8 mouse cellular contexts compared by ENCODE assay signal in genomic region chr8:87662307-87662771, GRCm38 (mm10).
DNase-seq lines count a peak whose midpoint lies in the region; ATAC-seq and TF ChIP-seq lines count a peak whose summit lies in the region.

No protein-coding gene starts in this region.

- WGBS in forebrain, embryonic 12.5 days = 1% methylated on average over 27 of the region's 27 CpGs
- 3% methylated on average over 27 of the region's 27 CpGs for WGBS in limb, embryonic 12.5 days
- WGBS in spleen, adult 2 months = 12% methylated on average over 27 of the region's 27 CpGs

- peak overlapping the region; percentile 83 for H3K27ac ChIP-seq in forebrain, embryonic 12.5 days
- H3K27ac ChIP-seq in limb, embryonic 12.5 days = 0 out of 2 replicates have a peak overlapping the region, but pooled peaks have one; percentile 5
- no peak overlapping the region for H3K27ac ChIP-seq in spleen, adult 2 months (ENCODE audit: insufficient read depth, low read length)

- H3K4me2 ChIP-seq in forebrain, embryonic 12.5 days = peak overlapping the region; percentile 59
- peak overlapping the region; percentile 65 for H3K4me2 ChIP-seq in limb, embryonic 12.5 days

- ATAC-seq in forebrain, embryonic 12.5 days (ENCODE audit: low FRiP score) = no peak
- ATAC-seq in limb, embryonic 12.5 days (ENCODE audit: insufficient number of reproducible peaks, insufficient read depth, low FRiP score, low TSS enrichment, low read depth) = no peak

- peaks cover 33% of the 10 kb centered on the region for H3K27me3 ChIP-seq in forebrain, embryonic 12.5 days
- peaks cover 24% of the 10 kb centered on the region for H3K27me3 ChIP-seq in limb, embryonic 12.5 days
- H3K27me3 ChIP-seq in spleen, adult 2 months (ENCODE audit: control insufficient read depth, insufficient read depth, low read length) = 0 out of 2 replicates have a peak, but pooled peaks cover 4% of the 10 kb centered on the region

- H3K4me3 ChIP-seq in forebrain, embryonic 12.5 days (replicated peaks) = peak overlapping the region; percentile 30
- H3K4me3 ChIP-seq in limb, embryonic 12.5 days (replicated peaks) = peak overlapping the region; percentile 33
- peak overlapping the region; percentile 51; the same call in 1 of the 2 replicates for H3K4me3 ChIP-seq in spleen, adult 2 months (ENCODE audit: extremely low read depth, insufficient read depth, insufficient read length)

- H3K9me3 ChIP-seq in forebrain, embryonic 12.5 days = no peaks in the 10 kb centered on the region
- no peaks in the 10 kb centered on the region for H3K9me3 ChIP-seq in limb, embryonic 12.5 days

- H3K9ac ChIP-seq in forebrain, embryonic 12.5 days = no peak overlapping the region
- H3K9ac ChIP-seq in limb, embryonic 12.5 days (replicated peaks) = peak overlapping the region; percentile 32; the same call in 1 of the 2 replicates

- peaks cover 58% of the 10 kb centered on the region for H3K4me1 ChIP-seq in forebrain, embryonic 12.5 days
- H3K4me1 ChIP-seq in limb, embryonic 12.5 days (replicated peaks) = peaks cover 48% of the 10 kb centered on the region
- peaks cover 12% of the 10 kb centered on the region; the same call in 1 of the 2 replicates for H3K4me1 ChIP-seq in spleen, adult 2 months (ENCODE audit: control insufficient read depth, insufficient read depth, insufficient read length)

- TF ChIP-seq CTCF in spleen, adult 2 months (IDR thresholded peaks at IDR 0.05; ENCODE audit: extremely low read depth, insufficient read depth, insufficient read length, insufficient replicate concordance) = no peak

- TF ChIP-seq POLR2A in spleen, adult 2 months (IDR thresholded peaks at IDR 0.05; ENCODE audit: low read depth, low read length) = no peak

- DNase-seq in cerebellum, adult 11 months = peak; percentile 32
- no peak for DNase-seq in cerebellum, adult 18-20 months
- peak; percentile 18 for DNase-seq in ES-CJ7 (ENCODE audit: low read depth, low spot score)
- peak; percentile 22 to 66 for DNase-seq in spleen, adult 2 months (ENCODE audit: low read depth in 1 of 2, low spot score in 2 of 2)
- DNase-seq in layer of hippocampus, adult 9-11 months = no peak
- DNase-seq in right cerebral cortex, postnatal 10 days (ENCODE audit: low spot score in 2 of 2) = no peak

- H3K36me3 ChIP-seq in forebrain, embryonic 12.5 days (replicated peaks) = peaks cover 5% of the 10 kb centered on the region; the same call in 1 of the 2 replicates
- H3K36me3 ChIP-seq in limb, embryonic 12.5 days = peaks cover 15% of the 10 kb centered on the region; the same call in 1 of the 2 replicates
- no peaks in the 10 kb centered on the region for H3K36me3 ChIP-seq in spleen, adult 2 months (ENCODE audit: control insufficient read depth, insufficient read depth, low read length)

Comparison
In these comparisons a context has a peak if more than half of its experiments do, and no peak if none do; other contexts are left out.
1. DNase-seq: peak in cerebellum, adult 11 months (single experiment), ES-CJ7 (single experiment) and spleen, adult 2 months (2 of 2); none in cerebellum, adult 18-20 months (0 of 2), layer of hippocampus, adult 9-11 months (single experiment) and right cerebral cortex, postnatal 10 days (0 of 2).
2. Peak in every context shown above with its lines, with median percentiles within 50 percentile points of each other: H3K4me3 ChIP-seq.